Mouse (Mus musculus): ENCODE results near the gene Tmem229b. TPM values are rescaled to one million over a fixed set of nuclear protein-coding genes. Genes with fewer than 3 reads are reported as not detected.

The Tmem229b gene
- polyA plus RNA-seq, 1 experiment from 2014 or later, result 4.7 TPM

- Histone ChIP-seq H3K9me3 (replicated peaks; ENCODE audit: control insufficient read depth, low read length) (no peaks in the 10 kb centered on the region), H3K36me3 (ENCODE audit: control insufficient read depth, insufficient read depth) (no peaks in the 10 kb centered on the region), H3K27me3 (ENCODE audit: control insufficient read depth, insufficient read depth, low read length) (peaks cover 2% of the 10 kb centered on the region; the same call in 1 of the 2 replicates), H3K9ac (ENCODE audit: low read length) (no peak overlapping the region), H3K27ac (ENCODE audit: low read length) (no peak overlapping the region), H3K4me2 (ENCODE audit: low read depth, low read length) (no peak overlapping the region), H3K4me3 (ENCODE audit: low read length) (no peak overlapping the region), H3K4me1 (ENCODE audit: control insufficient read depth, insufficient read depth, low read length) (no peaks in the 10 kb centered on the region)
- ATAC-seq (replicated peaks; ENCODE audit: extremely low read depth, insufficient read depth, low FRiP score), result no peak
- 76% methylated on average over 4 of the region's 4 CpGs for WGBS
Observed at GRCm38 (mm10) chr12:78996271-78996670, 11.2 kb downstream of the Tmem229b start.

GRCm38 (mm10) chr12:78987581-78988081 is 19.8 kb downstream of the Tmem229b start:
- Histone ChIP-seq H3K27ac (ENCODE audit: low read length) (no peak overlapping the region), H3K9me3 (replicated peaks; ENCODE audit: control insufficient read depth, low read length) (no peaks in the 10 kb centered on the region), H3K4me3 (ENCODE audit: low read length) (no peak overlapping the region), H3K9ac (ENCODE audit: low read length) (no peak overlapping the region), H3K4me1 (ENCODE audit: control insufficient read depth, insufficient read depth, low read length) (peaks cover 14% of the 10 kb centered on the region), H3K27me3 (ENCODE audit: control insufficient read depth, insufficient read depth, low read length) (no peaks in the 10 kb centered on the region), H3K4me2 (ENCODE audit: low read depth, low read length) (no peak overlapping the region), H3K36me3 (ENCODE audit: control insufficient read depth, insufficient read depth) (no peaks in the 10 kb centered on the region)
- 55% methylated on average over 9 of the region's 9 CpGs for WGBS
- ATAC-seq (replicated peaks; ENCODE audit: extremely low read depth, insufficient read depth, low FRiP score), result no peak

DNA sequence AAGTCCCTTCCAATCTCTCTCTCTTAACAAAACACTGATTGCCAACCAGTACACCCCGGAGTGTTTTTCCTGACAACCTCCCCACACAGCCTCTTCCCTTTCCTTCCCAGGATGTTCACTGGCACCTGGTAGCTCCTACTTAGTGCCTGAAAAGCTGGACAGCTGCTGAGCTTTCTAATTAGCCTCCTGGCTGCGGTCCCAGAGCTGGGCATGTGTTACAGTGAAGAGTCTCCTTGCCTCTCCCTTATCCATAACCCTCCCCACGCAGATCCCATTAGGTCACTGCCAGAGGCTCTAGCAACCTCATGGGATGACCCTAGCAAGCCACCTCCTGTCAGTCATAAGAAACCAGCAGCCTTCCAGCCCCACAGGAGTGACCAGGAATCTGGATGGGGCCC is 23.4 kb downstream of the Tmem229b start:
- no peak overlapping the region for H3K9ac ChIP-seq (ENCODE audit: low read length)
- H3K36me3 ChIP-seq (ENCODE audit: control insufficient read depth, insufficient read depth), result no peaks in the 10 kb centered on the region
- WGBS, result 18% methylated on average over 3 of the region's 3 CpGs
- no peaks in the 10 kb centered on the region for H3K9me3 ChIP-seq (replicated peaks; ENCODE audit: control insufficient read depth, low read length)
- no peak overlapping the region for H3K27ac ChIP-seq (ENCODE audit: low read length)
- H3K4me2 ChIP-seq (ENCODE audit: low read depth, low read length), result no peak overlapping the region
- peaks cover 14% of the 10 kb centered on the region for H3K4me1 ChIP-seq (ENCODE audit: control insufficient read depth, insufficient read depth, low read length)
- peak; percentile 74 for ATAC-seq (replicated peaks; ENCODE audit: extremely low read depth, insufficient read depth, low FRiP score)
- no peak overlapping the region for H3K4me3 ChIP-seq (ENCODE audit: low read length)
- H3K27me3 ChIP-seq (ENCODE audit: control insufficient read depth, insufficient read depth, low read length), result no peaks in the 10 kb centered on the region

GRCm38 (mm10) chr12:78983296-78984034 is 24.0 kb downstream of the Tmem229b start:
- Histone ChIP-seq H3K27ac (ENCODE audit: low read length) (no peak overlapping the region), H3K4me2 (ENCODE audit: low read depth, low read length) (no peak overlapping the region), H3K36me3 (ENCODE audit: control insufficient read depth, insufficient read depth) (no peaks in the 10 kb centered on the region), H3K9ac (ENCODE audit: low read length) (no peak overlapping the region), H3K4me3 (ENCODE audit: low read length) (no peak overlapping the region), H3K9me3 (replicated peaks; ENCODE audit: control insufficient read depth, low read length) (no peaks in the 10 kb centered on the region), H3K4me1 (ENCODE audit: control insufficient read depth, insufficient read depth, low read length) (peaks cover 14% of the 10 kb centered on the region), H3K27me3 (ENCODE audit: control insufficient read depth, insufficient read depth, low read length) (no peaks in the 10 kb centered on the region)
- 39% methylated on average over 9 of the region's 9 CpGs for WGBS
- 0 out of 2 replicates have a peak, but pooled peaks have one; percentile 2 for ATAC-seq (replicated peaks; ENCODE audit: extremely low read depth, insufficient read depth, low FRiP score)

DNA sequence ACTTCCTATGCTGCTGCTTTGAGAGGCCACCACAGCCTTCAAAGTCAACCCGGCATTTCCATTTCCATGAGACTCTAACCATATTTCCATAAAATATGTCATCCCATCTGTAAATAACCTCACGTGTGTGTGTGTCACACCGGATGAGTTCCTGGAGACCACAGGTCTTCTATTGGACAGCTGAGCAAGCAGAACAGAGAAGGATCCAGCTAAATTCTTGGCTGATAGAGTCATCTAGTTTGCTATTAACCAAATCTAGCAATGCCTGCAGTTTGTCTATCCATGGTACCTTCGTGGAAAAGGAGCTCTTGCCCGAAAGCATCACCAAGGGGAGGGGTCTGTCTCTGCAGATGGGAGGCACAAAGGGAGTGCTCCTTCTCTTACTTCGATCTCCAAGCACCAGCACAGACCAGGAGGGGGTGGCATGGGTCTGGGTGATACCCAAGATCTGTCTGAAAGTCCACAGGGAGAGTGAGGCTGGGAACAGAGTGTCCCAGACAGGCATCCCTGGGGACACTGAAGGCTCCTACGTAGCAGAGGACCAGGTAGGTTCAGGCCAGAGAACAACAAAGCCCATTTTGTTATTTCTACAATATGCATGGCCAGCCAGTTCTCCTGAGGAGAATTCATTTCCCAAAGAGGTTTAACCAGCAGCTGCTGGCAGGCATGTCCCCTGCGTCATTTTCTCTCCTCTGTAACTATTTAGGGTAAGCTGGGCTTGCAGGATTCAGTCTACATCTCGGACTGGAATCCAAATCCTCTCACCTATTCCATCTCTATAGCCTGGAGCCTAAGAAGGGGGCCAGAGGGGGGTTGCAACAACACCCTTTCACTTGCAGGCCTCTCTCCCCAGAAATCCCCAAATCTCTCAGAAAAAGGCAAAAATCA is 25.2 kb downstream of the Tmem229b start:
- no peak overlapping the region for H3K4me2 ChIP-seq (ENCODE audit: low read depth, low read length)
- no peak overlapping the region for H3K9ac ChIP-seq (ENCODE audit: low read length)
- WGBS, result 60% methylated on average over 9 of the region's 9 CpGs
- no peaks in the 10 kb centered on the region for H3K27me3 ChIP-seq (ENCODE audit: control insufficient read depth, insufficient read depth, low read length)
- H3K4me1 ChIP-seq (ENCODE audit: control insufficient read depth, insufficient read depth, low read length), result peaks cover 14% of the 10 kb centered on the region
- no peak overlapping the region for H3K4me3 ChIP-seq (ENCODE audit: low read length)
- no peak for ATAC-seq (replicated peaks; ENCODE audit: extremely low read depth, insufficient read depth, low FRiP score)
- no peak overlapping the region for H3K27ac ChIP-seq (ENCODE audit: low read length)
- no peaks in the 10 kb centered on the region for H3K9me3 ChIP-seq (replicated peaks; ENCODE audit: control insufficient read depth, low read length)
- H3K36me3 ChIP-seq (ENCODE audit: control insufficient read depth, insufficient read depth), result no peaks in the 10 kb centered on the region

DNA sequence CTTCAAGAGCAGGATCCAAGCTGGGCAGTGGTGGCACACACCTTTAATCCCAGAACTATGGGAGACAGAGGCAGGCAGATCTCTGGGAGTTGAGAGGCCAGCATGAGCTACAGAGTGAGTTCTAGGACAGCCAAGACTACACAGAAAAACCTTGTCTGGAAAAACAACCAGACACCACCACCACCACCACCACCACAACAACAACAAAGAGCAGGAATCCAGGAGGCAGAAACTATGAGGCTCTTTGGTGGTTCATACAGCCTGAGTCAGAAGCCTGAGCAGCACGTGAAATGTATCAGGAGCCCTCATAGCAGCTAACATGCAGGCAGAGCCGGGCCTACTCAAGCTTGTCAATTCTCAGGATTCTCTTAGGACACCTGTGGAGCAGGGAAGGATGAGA is 26.3 kb downstream of the Tmem229b start:
- Histone ChIP-seq H3K27me3 (ENCODE audit: control insufficient read depth, insufficient read depth, low read length) (no peaks in the 10 kb centered on the region), H3K27ac (ENCODE audit: low read length) (peak overlapping the region; percentile 39; the same call in 1 of the 2 replicates), H3K4me3 (ENCODE audit: low read length) (no peak overlapping the region), H3K36me3 (ENCODE audit: control insufficient read depth, insufficient read depth) (no peaks in the 10 kb centered on the region), H3K4me2 (ENCODE audit: low read depth, low read length) (0 out of 2 replicates have a peak overlapping the region, but pooled peaks have one; percentile 1), H3K9ac (ENCODE audit: low read length) (no peak overlapping the region), H3K9me3 (replicated peaks; ENCODE audit: control insufficient read depth, low read length) (no peaks in the 10 kb centered on the region), H3K4me1 (ENCODE audit: control insufficient read depth, insufficient read depth, low read length) (peaks cover 14% of the 10 kb centered on the region)
- no peak for ATAC-seq (replicated peaks; ENCODE audit: extremely low read depth, insufficient read depth, low FRiP score)
- 84% methylated on average over 2 of the region's 2 CpGs for WGBS

DNA sequence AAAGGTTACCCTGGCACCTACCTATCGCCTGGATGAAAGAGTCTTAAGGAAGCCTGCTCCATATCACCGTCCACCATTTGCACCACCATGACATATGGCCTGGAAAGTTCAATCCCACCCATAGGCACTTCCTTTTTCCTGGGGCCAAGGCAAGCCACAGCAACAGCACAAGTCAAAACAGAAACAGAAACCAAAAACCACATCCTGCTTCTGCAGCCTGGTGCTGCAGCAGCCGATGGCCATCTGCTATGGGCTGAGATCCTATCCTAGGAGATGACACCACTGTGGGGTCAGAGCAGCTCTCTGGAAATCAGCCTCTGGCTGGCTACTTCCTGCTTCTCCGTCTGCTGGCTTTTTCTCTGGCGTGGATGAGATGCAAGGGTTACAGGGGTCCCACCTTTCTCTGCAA is 26.7 kb downstream of the Tmem229b start:
- H3K9ac ChIP-seq (ENCODE audit: low read length), result no peak overlapping the region
- peak overlapping the region; percentile 20; the same call in 1 of the 2 replicates for H3K4me3 ChIP-seq (ENCODE audit: low read length)
- H3K27me3 ChIP-seq (ENCODE audit: control insufficient read depth, insufficient read depth, low read length), result no peaks in the 10 kb centered on the region
- peak overlapping the region; percentile 39; the same call in 1 of the 2 replicates for H3K27ac ChIP-seq (ENCODE audit: low read length)
- no peaks in the 10 kb centered on the region for H3K9me3 ChIP-seq (replicated peaks; ENCODE audit: control insufficient read depth, low read length)
- ATAC-seq (replicated peaks; ENCODE audit: extremely low read depth, insufficient read depth, low FRiP score), result peak; percentile 50; the same call in 1 of the 2 replicates
- no peaks in the 10 kb centered on the region for H3K36me3 ChIP-seq (ENCODE audit: control insufficient read depth, insufficient read depth)
- 54% methylated on average over 5 of the region's 5 CpGs for WGBS
- peak overlapping the region; percentile 11; the same call in 1 of the 2 replicates for H3K4me2 ChIP-seq (ENCODE audit: low read depth, low read length)
- peaks cover 14% of the 10 kb centered on the region for H3K4me1 ChIP-seq (ENCODE audit: control insufficient read depth, insufficient read depth, low read length)

DNA sequence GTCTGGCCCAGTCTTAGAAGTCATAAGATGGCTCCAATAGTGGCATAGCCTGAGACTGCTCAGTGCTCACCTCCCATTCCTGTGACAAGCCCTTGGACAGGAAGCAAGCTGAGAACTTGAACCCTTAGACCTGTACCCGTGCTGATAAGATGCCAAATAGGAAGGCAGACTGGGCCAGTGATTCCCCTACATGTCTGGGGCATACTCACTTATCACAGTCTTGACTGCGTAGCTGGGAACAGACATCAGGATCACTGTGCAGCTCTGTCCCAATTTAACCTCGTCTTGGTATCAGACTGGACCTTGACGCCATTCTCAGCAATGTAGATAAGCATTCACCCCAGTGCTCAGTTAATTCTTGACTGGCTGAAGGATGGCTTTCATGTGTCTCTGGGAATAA is 29.9 kb downstream of the Tmem229b start:
- Histone ChIP-seq H3K9ac (ENCODE audit: low read length) (no peak overlapping the region), H3K4me2 (ENCODE audit: low read depth, low read length) (no peak overlapping the region), H3K27ac (ENCODE audit: low read length) (no peak overlapping the region), H3K4me3 (ENCODE audit: low read length) (no peak overlapping the region), H3K9me3 (replicated peaks; ENCODE audit: control insufficient read depth, low read length) (no peaks in the 10 kb centered on the region), H3K36me3 (ENCODE audit: control insufficient read depth, insufficient read depth) (no peaks in the 10 kb centered on the region), H3K27me3 (ENCODE audit: control insufficient read depth, insufficient read depth, low read length) (no peaks in the 10 kb centered on the region), H3K4me1 (ENCODE audit: control insufficient read depth, insufficient read depth, low read length) (no peaks in the 10 kb centered on the region)
- 38% methylated on average over 4 of the region's 4 CpGs for WGBS
- ATAC-seq (replicated peaks; ENCODE audit: extremely low read depth, insufficient read depth, low FRiP score), result no peak

GRCm38 (mm10) chr12:78977078-78977477 is 30.3 kb downstream of the Tmem229b start:
- Histone ChIP-seq H3K27me3 (ENCODE audit: control insufficient read depth, insufficient read depth, low read length) (no peaks in the 10 kb centered on the region), H3K4me2 (ENCODE audit: low read depth, low read length) (no peak overlapping the region), H3K9ac (ENCODE audit: low read length) (no peak overlapping the region), H3K27ac (ENCODE audit: low read length) (no peak overlapping the region), H3K4me1 (ENCODE audit: control insufficient read depth, insufficient read depth, low read length) (no peaks in the 10 kb centered on the region), H3K9me3 (replicated peaks; ENCODE audit: control insufficient read depth, low read length) (no peaks in the 10 kb centered on the region), H3K4me3 (ENCODE audit: low read length) (no peak overlapping the region), H3K36me3 (ENCODE audit: control insufficient read depth, insufficient read depth) (no peaks in the 10 kb centered on the region)
- 53% methylated on average over 4 of the region's 4 CpGs for WGBS
- no peak for ATAC-seq (replicated peaks; ENCODE audit: extremely low read depth, insufficient read depth, low FRiP score)

Measured in heart, embryonic 16.5 days (tissue).